Mouse (Mus musculus): Measurements from ENCODE around the gene Olfr370. TPM values are rescaled to one million over a fixed set of nuclear protein-coding genes. Genes with fewer than 3 reads are reported as not detected.
A peak's percentile ranks its signal among the peaks of the same experiment; 100 is the strongest.

Gene Olfr370
- polyA plus RNA-seq, 1 experiment = not detected

DNA sequence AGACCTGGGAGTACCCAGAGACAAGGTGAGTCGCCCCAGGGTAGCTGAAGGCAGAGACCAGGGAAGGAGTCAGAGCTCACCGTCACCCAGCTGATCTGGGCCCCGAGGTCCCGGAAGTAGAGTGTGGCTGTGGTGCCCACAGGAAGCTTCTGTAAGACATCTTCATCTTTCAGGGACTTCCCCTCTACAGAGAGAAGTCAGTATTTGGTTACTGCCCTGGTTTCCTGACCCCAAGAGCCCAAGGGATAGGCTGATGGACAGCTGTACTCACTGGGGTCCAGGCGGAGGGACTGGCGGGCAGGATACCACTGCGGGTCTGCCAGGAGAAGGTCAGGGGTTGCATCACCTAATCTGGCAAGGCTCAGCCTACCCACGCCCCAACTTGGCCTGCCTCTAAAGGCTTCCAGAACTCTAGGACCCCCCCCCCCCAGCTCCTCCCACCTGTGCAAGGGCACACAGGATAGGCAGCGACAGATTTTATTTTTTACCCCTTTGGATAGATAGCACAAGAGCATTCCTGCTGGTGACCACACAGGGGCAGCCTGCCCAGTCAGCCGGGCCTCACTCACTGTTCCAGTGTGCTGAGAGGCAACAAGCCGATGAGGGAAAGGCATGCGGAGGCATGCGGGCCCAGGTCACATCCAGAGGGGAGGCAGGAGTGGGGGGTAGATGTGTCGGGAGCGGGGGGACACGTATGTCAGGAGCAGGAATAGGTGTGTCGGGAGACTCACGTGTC lies 37.7 kb downstream of the Olfr370 start:
- H3K4me3 ChIP-seq (replicated peaks; ENCODE audit: extremely low read depth, low read depth, low read length) = peak overlapping the region; percentile 13
- 68% methylated on average over 18 of the region's 18 CpGs for WGBS
- no peak for DNase-seq

DNA sequence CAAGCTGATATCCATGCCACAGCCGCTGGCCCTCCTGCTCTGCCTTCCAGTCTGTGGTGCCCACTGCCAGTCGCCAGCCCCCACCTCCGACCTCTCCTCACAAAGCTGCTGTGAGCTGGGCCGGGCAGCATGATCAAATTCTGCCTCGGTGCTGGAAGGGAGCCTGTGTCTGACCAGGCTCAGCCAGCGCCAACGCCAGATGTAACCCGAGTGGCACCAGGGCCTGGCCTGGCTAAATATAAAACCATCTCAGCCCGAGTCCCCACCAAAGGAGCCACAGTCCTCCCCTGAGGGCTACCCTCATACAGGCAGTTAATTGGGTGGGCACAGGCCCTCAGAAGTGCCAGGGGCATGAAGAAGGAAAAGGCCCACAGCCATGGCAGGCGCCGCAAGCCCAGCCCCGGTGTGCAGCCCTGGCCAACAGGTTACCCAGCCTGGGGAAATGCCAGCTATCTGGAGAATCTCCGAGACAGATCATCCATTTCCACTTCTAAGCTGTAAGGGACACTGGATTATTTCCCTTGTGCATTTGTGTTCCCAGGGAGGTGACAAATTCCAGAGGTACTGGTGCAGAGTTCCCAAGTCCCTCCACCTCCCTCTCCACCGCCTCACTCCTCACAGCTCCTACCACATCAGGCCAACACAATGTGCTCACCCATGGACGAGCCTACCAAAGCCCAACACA lies 39.2 kb downstream of the Olfr370 start:
- no peak for DNase-seq
- Histone ChIP-seq H3K4me1 (ENCODE audit: control insufficient read depth, insufficient read depth, low read length) (peaks cover 3% of the 10 kb centered on the region; the same call in 1 of the 2 replicates), H3K4me3 (replicated peaks; ENCODE audit: extremely low read depth, low read depth, low read length) (no peak overlapping the region)
- 68% methylated on average over 15 of the region's 15 CpGs for WGBS
- TF ChIP-seq CTCF (IDR thresholded peaks at IDR 0.05; ENCODE audit: insufficient read depth, low read length) (no peak), POLR2A (IDR thresholded peaks at IDR 0.05; ENCODE audit: borderline replicate concordance, extremely low read depth, low read depth, low read length) (no peak)

More for the DNA sequence above, 37.7 kb downstream of the Olfr370 start:
- peaks cover 3% of the 10 kb centered on the region; the same call in 1 of the 2 replicates for H3K4me1 ChIP-seq (ENCODE audit: control insufficient read depth, insufficient read depth, low read length)
- no peak for TF ChIP-seq POLR2A (IDR thresholded peaks at IDR 0.05; ENCODE audit: borderline replicate concordance, extremely low read depth, low read depth, low read length)

DNA sequence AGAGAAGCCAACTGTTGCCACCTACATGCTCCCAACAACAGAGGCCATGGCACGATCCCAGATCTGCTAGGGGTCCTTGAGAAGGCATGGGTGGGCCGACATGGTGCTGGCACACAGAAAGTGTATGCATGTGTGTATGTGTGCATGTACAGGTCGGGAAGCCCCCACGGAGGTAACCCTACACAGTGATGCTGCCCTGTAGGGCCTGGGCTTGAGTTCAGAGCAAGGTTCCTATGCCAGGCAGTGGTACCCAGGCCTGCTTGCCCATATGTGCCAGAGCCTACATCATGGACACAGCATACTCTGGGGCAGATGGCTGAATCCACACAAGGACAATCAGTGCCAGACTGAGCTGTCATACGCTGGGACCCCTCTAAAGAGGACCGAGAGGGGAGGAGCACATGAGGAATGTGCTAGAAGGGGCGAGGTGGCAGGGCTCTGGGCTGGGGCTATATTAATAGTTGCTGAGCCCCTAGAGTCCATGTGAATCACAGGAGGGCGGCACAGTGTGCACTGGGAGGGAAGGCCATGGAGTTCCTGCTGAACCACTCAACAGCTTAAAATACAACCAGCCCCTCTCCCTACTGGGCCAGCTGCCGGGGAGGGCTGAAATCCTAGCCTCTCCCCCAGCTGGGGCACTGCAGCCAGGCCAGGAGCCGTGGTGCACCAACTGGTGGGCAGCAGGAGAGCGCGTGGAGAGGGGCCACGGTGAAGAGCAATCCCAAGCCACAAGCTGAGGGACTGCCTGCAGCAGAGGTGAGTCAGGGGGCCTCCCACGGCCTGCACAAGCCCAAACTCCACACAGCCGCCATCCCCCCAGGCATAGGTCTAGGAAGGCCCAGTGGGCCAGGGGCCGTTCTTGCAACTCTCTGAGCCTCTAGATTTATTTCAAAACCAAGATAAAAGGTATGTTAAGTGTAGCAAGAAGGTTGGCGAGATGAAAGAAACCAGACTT lies 40.3 kb downstream of the Olfr370 start:
- no peak for TF ChIP-seq POLR2A (IDR thresholded peaks at IDR 0.05; ENCODE audit: borderline replicate concordance, extremely low read depth, low read depth, low read length)
- no peak for TF ChIP-seq CTCF (IDR thresholded peaks at IDR 0.05; ENCODE audit: insufficient read depth, low read length)
- peaks cover 3% of the 10 kb centered on the region; the same call in 1 of the 2 replicates for H3K4me1 ChIP-seq (ENCODE audit: control insufficient read depth, insufficient read depth, low read length)
- no peak for DNase-seq
- WGBS = 68% methylated on average over 17 of the region's 17 CpGs
- H3K4me3 ChIP-seq (replicated peaks; ENCODE audit: extremely low read depth, low read depth, low read length) = no peak overlapping the region

DNA sequence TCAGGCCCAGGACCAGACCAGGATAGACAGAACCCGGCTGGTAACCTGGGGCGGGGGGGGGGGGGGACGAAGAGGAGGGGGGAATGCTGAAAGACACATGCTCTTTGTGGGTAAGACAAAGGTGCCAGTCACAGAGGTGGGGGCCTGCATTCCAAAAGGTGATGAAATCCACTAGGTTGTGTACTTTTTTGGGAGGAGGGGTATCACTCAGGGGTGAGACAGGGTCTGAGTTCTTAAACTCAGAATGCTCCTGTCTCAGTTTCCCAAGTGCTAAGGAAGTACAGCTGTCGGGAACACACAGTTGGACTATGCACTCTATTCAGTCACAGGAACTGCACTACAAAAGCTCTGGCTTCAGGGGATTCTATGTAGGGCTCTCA lies 40.9 kb downstream of the Olfr370 start:
- no peak overlapping the region for H3K4me3 ChIP-seq (replicated peaks; ENCODE audit: extremely low read depth, low read depth, low read length)
- no peak for DNase-seq
- peaks cover 3% of the 10 kb centered on the region; the same call in 1 of the 2 replicates for H3K4me1 ChIP-seq (ENCODE audit: control insufficient read depth, insufficient read depth, low read length)
- 53% methylated on average over 3 of the region's 4 CpGs for WGBS
- TF ChIP-seq CTCF (IDR thresholded peaks at IDR 0.05; ENCODE audit: insufficient read depth, low read length) (no peak), POLR2A (IDR thresholded peaks at IDR 0.05; ENCODE audit: borderline replicate concordance, extremely low read depth, low read depth, low read length) (no peak)

DNA sequence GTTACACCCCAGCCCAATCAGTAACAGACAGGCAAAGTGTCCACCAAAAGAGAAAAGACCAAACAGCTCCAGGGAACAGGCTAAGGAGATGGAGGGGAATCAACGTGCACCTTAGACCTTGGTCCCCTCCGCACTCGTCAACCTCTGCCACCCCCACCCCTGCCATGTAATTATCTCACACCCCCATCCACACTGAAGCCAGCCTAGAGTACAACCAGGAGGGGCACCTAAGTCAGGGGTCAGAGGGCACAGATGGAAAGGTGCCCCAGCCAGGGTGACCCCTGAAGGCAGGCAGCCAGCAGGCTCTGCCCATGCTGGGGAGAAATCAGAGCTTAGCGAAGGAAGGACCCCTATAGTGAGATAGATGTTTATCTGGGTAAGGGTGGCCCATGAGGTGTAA lies 41.3 kb downstream of the Olfr370 start:
- Histone ChIP-seq H3K4me1 (ENCODE audit: control insufficient read depth, insufficient read depth, low read length) (peaks cover 3% of the 10 kb centered on the region; the same call in 1 of the 2 replicates), H3K4me3 (replicated peaks; ENCODE audit: extremely low read depth, low read depth, low read length) (no peak overlapping the region)
- TF ChIP-seq POLR2A (IDR thresholded peaks at IDR 0.05; ENCODE audit: borderline replicate concordance, extremely low read depth, low read depth, low read length) (no peak), CTCF (IDR thresholded peaks at IDR 0.05; ENCODE audit: insufficient read depth, low read length) (no peak)
- DNase-seq = no peak
- WGBS = 77% methylated on average over 4 of the region's 4 CpGs

DNA sequence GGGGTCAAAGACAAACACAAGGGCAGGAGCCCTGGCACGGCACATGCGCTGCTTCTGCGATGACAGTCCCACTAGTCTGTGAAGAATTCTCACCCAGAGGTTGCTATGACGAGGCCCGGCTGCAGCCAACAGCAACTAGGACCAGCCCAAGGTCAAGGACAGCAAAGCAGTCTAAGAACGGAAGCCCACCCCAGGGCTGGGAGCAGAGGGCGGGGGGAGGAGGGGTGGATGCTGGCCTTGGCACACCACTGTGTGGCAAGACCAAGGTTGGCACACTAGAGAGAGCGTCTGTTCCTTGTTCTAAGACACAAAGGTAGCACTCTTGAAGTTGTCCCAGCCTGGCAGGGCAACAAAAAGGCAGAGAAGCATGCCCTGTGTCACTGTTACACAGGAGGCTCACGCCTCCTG lies 41.8 kb downstream of the Olfr370 start:
- 37% methylated on average over 9 of the region's 9 CpGs for WGBS
- Histone ChIP-seq H3K4me3 (replicated peaks; ENCODE audit: extremely low read depth, low read depth, low read length) (no peak overlapping the region), H3K4me1 (ENCODE audit: control insufficient read depth, insufficient read depth, low read length) (peaks cover 3% of the 10 kb centered on the region; the same call in 1 of the 2 replicates)
- TF ChIP-seq CTCF (IDR thresholded peaks at IDR 0.05; ENCODE audit: insufficient read depth, low read length) (no peak), POLR2A (IDR thresholded peaks at IDR 0.05; ENCODE audit: borderline replicate concordance, extremely low read depth, low read depth, low read length) (no peak)
- no peak for DNase-seq

DNA sequence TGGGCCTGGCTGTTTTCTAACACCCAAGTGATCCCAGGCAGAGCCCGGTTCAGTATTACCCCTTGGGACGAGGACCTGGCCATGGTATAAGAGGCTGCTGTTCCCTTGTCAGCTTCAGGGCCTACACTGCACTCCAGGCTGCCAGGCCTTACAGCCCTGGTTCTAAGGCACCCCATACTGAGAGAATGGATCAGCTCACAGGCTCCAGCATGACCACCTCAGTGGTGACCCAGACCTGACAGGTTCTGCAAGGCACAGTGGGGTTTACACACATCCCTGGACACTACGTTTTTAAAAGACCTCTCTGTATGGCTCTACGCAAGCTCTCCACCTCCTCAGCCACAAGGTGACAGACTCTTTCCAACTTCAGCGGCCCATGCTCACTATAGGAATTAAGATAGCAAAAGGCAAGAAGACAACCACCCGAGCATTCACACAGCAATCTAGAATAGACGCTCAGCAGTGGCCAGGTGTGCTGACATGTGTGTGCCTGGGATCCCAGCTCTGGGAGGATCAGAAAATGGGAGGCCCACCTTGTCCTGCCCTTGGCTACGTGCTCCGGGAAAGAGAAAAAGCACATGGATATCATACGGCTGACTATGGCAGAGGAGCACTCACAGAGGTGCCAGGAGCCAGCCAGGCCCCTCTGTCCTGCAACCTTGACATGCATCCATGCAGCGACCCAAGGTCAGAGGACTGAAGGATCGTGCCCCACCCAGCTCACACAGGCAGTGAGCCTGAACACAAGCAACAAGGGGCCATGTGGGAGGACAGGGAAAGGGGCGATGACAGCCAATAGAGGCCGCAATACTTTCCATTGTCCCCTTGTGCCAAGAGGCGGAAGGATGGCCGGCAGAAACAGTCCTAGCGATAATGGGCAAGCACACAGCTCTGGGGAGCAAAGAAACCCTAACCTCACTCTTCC lies 42.8 kb downstream of the Olfr370 start:
- no peak for DNase-seq
- Histone ChIP-seq H3K4me1 (ENCODE audit: control insufficient read depth, insufficient read depth, low read length) (peaks cover 3% of the 10 kb centered on the region; the same call in 1 of the 2 replicates), H3K4me3 (replicated peaks; ENCODE audit: extremely low read depth, low read depth, low read length) (no peak overlapping the region)
- 66% methylated on average over 17 of the region's 17 CpGs for WGBS
- TF ChIP-seq POLR2A (IDR thresholded peaks at IDR 0.05; ENCODE audit: borderline replicate concordance, extremely low read depth, low read depth, low read length) (no peak), CTCF (IDR thresholded peaks at IDR 0.05; ENCODE audit: insufficient read depth, low read length) (no peak)

DNA sequence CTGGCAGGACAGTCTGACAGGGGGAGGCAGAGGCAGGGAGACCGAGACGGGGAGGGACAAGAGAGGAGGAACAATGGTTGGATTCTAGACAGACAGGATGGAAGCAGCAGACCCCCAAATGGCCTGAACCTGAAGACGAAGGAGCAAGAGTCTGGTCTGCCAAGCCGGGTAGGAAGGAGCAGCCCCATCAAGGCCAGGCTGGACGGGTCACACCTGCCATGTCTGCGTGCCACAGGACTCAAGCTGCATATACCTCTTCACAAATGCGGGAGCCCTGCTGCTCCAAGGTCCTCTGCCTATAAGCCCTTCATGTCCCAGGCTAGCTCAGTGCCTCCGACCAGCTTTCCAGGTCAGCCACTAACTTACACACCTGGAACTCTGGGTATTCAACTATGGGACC lies 44.1 kb downstream of the Olfr370 start:
- WGBS = 85% methylated on average over 8 of the region's 8 CpGs
- TF ChIP-seq CTCF (IDR thresholded peaks at IDR 0.05; ENCODE audit: insufficient read depth, low read length) (no peak), POLR2A (IDR thresholded peaks at IDR 0.05; ENCODE audit: borderline replicate concordance, extremely low read depth, low read depth, low read length) (no peak)
- Histone ChIP-seq H3K4me3 (replicated peaks; ENCODE audit: extremely low read depth, low read depth, low read length) (no peak overlapping the region), H3K4me1 (ENCODE audit: control insufficient read depth, insufficient read depth, low read length) (peaks cover 3% of the 10 kb centered on the region; the same call in 1 of the 2 replicates)
- DNase-seq = no peak
